Mouse (Mus musculus): ENCODE data around the gene Ccdc30. TPM values are rescaled to one million over a fixed set of nuclear protein-coding genes. Genes with fewer than 3 reads are reported as not detected.

Gene Ccdc30
- polyA plus RNA-seq, 1 experiment from 2014 or later: 20.9 TPM

DNA sequence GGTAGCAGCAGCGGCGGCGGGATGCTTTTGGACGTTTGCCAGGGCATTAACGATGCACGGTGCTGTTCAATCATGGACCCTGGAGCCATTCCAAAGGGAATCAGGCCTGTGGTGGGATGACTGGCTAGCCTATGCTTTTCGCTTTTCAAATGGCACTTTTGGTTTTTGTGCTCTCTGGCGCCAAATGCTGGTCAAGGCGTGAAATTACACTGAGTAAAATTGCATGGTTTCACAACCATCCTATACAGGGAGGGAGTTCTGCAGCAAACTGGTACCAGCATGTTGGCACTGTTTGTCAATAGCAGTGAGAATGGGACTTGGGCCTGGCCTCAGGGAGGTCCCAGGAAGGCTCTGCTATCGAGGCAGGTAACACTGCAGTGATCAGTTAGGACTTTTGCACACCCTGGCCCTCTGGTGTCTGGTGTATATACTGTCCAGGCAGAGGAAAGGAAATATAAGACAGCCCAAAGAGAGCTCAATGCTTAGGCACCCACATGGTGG, 76.4 kb downstream of the Ccdc30 start:
- Histone ChIP-seq H3K27me3 (ENCODE audit: control insufficient read depth, insufficient read depth, low read length) (no peaks in the 10 kb centered on the region), H3K9me3 (ENCODE audit: control insufficient read depth, low read length) (no peaks in the 10 kb centered on the region), H3K27ac (peak overlapping the region; percentile 85), H3K9ac (peak overlapping the region; percentile 49), H3K4me1 (replicated peaks; ENCODE audit: control insufficient read depth, insufficient read depth, low read length) (peaks cover 9% of the 10 kb centered on the region), H3K36me3 (replicated peaks; ENCODE audit: control insufficient read depth, insufficient read depth) (no peaks in the 10 kb centered on the region; the same call in 1 of the 2 replicates), H3K4me3 (replicated peaks; ENCODE audit: low read length) (no peak overlapping the region; the same call in 1 of the 2 replicates), H3K4me2 (replicated peaks) (peak overlapping the region; percentile 47)
- DNase-seq (ENCODE audit: low spot score): peak; percentile 92
- peak; percentile 94 for ATAC-seq (ENCODE audit: low FRiP score)
- 3% methylated on average over 10 of the region's 10 CpGs for WGBS

DNA sequence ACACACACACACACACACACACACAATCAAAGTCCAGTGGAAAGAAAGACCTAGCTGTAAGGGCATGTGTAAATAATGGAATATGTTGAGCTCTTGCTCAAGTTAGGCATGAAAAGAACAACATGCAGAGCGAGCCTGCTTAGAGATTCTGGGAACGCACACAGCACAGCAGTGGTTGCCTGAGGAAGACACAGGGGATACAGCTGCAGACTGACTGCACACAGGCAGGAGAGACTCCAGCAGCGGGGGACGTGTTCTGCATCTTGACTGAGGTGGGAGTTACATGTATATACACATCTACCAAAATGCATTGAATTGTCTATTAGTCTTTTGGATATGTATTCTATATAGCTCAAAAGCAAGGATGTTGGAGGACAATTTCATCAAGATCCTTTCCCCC, 76.9 kb downstream of the Ccdc30 start:
- Histone ChIP-seq H3K4me2 (replicated peaks) (peak overlapping the region; percentile 47), H3K9ac (peak overlapping the region; percentile 49), H3K9me3 (ENCODE audit: control insufficient read depth, low read length) (no peaks in the 10 kb centered on the region), H3K4me1 (replicated peaks; ENCODE audit: control insufficient read depth, insufficient read depth, low read length) (peaks cover 9% of the 10 kb centered on the region), H3K27me3 (ENCODE audit: control insufficient read depth, insufficient read depth, low read length) (no peaks in the 10 kb centered on the region), H3K4me3 (replicated peaks; ENCODE audit: low read length) (no peak overlapping the region; the same call in 1 of the 2 replicates), H3K27ac (peak overlapping the region; percentile 85), H3K36me3 (replicated peaks; ENCODE audit: control insufficient read depth, insufficient read depth) (peaks cover 1% of the 10 kb centered on the region; the same call in 1 of the 2 replicates)
- ATAC-seq (ENCODE audit: low FRiP score): peak; percentile 89
- DNase-seq (ENCODE audit: low spot score): no peak
- 20% methylated on average over 4 of the region's 4 CpGs for WGBS

DNA sequence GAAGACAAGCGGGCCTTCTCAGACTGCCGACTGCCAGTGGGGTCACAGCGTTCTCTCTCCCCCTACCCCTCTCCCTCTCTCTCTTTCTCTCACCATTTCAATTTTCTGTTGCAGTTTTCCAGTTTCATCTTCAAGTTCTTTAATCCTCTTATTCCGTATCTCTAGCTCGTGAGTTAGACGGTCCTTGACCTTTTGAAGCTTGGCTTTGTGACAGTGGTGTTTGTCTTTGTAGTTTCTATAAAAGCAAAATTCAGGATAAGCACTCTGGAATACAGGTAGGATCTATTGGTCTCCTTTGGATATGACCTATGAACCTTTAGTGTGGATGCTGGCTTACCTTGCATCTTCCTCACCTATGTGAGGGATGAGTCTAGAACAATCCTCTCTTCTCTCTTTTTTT, 81.8 kb downstream of the Ccdc30 start:
- Histone ChIP-seq H3K4me2 (replicated peaks) (no peak overlapping the region), H3K9ac (no peak overlapping the region), H3K27me3 (ENCODE audit: control insufficient read depth, insufficient read depth, low read length) (no peaks in the 10 kb centered on the region), H3K9me3 (ENCODE audit: control insufficient read depth, low read length) (no peaks in the 10 kb centered on the region), H3K27ac (no peak overlapping the region), H3K36me3 (replicated peaks; ENCODE audit: control insufficient read depth, insufficient read depth) (peaks cover 9% of the 10 kb centered on the region; the same call in 1 of the 2 replicates), H3K4me3 (replicated peaks; ENCODE audit: low read length) (no peak overlapping the region), H3K4me1 (replicated peaks; ENCODE audit: control insufficient read depth, insufficient read depth, low read length) (peaks cover 9% of the 10 kb centered on the region)
- ATAC-seq (ENCODE audit: low FRiP score) (no peak), DNase-seq (ENCODE audit: low spot score) (no peak)
- 89% methylated on average over 6 of the region's 6 CpGs for WGBS

DNA sequence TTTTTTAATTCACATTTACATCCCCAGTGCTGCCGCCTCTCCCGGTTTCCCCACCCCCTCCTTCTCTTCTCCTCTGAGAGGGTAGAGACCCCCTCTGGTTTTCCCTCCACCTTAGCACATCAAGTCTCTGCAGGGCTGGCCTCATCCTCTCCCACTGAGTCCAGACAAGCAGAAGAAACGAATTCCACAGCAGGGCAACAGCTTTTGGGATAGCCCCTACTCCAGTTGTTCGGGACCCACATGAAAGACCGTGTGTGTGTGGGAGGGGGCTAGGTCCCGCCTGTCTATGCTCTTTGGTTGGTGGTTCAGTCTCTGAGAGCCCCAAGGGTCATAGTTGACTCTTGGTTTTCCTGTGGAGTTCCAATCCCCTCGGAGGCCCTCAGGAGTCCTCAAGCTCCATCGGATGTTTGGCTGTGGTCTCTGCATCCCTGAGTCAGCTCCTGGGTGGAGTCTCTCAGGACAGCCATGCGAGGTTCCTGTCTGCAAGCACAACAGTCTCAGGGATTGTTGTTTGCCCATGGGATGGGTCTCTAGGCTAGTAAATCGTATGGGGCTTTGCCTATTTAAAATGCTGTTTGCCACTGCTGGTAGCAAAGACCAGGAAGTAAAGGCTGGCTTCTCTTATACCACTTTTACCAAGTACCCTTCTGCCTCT, 94.3 kb downstream of the Ccdc30 start:
- peaks cover 23% of the 10 kb centered on the region for H3K36me3 ChIP-seq (replicated peaks; ENCODE audit: control insufficient read depth, insufficient read depth)
- H3K4me3 ChIP-seq (replicated peaks; ENCODE audit: low read length): peak overlapping the region; percentile 68
- DNase-seq (ENCODE audit: low spot score) (no peak), ATAC-seq (ENCODE audit: low FRiP score) (peak; percentile 54)
- H3K9ac ChIP-seq: peak overlapping the region; percentile 69
- peak overlapping the region; percentile 89 for H3K4me2 ChIP-seq (replicated peaks)
- H3K27ac ChIP-seq: peak overlapping the region; percentile 95
- H3K4me1 ChIP-seq (replicated peaks; ENCODE audit: control insufficient read depth, insufficient read depth, low read length): peaks cover 11% of the 10 kb centered on the region
- H3K9me3 ChIP-seq (ENCODE audit: control insufficient read depth, low read length): no peaks in the 10 kb centered on the region
- WGBS: 31% methylated on average over 10 of the region's 10 CpGs
- H3K27me3 ChIP-seq (ENCODE audit: control insufficient read depth, insufficient read depth, low read length): no peaks in the 10 kb centered on the region

DNA sequence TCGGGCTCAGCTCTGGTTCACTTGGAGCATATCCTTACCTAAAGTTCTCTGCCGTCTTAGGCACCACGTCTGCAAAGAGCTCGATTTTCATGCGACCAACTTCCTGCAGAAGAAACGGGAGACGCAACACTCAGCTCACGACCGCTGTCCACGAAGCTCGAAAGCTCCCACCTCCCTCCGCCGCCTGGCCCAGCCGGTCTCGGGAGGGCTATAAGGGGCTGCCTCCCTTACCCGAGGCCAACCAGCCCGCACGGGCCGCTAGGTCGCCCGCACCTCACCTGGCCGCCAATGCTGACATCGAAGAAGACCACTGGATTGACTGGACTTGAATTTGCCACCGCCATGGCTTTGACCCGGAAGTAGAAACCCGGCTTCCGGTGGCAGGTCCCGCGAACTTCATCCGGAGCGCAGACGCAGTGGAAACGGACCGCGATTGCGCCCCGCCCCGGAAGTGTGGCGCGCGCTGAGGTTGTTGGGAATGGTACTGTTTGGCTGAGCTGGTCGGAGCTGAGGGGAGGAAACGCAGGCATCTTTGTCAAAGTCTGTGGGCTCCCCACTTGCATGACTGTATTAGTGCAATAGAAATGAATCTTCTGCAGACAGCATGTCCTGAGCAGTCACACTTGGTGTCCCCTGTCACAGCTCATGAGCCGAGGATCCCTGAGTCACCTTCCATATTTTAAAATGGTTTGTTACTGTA, 95.0 kb downstream of the Ccdc30 start, which contains the start of gene Ppih:
Ppih (minus strand) TSS at position 416 of the 700 bp plus-strand sequence.
- peak within 1 kb of the TSS; percentile 69 for H3K9ac ChIP-seq
- whole genome bisulfite sequencing: under 1% methylated on average over 44 of the region's 44 CpGs
- DNase-seq (ENCODE audit: low spot score): peak; percentile 98
- H3K27me3 ChIP-seq (ENCODE audit: control insufficient read depth, insufficient read depth, low read length): no peaks in the 10 kb centered on the region
- H3K4me2 ChIP-seq (replicated peaks): peak within 1 kb of the TSS; percentile 89
- peak within 1 kb of the TSS; percentile 68 for H3K4me3 ChIP-seq (replicated peaks; ENCODE audit: low read length)
- H3K9me3 ChIP-seq (ENCODE audit: control insufficient read depth, low read length): no peaks in the 10 kb centered on the region
- H3K27ac ChIP-seq: peak within 1 kb of the TSS; percentile 95
- peak; percentile 99 for ATAC-seq (ENCODE audit: low FRiP score)
- H3K4me1 ChIP-seq (replicated peaks; ENCODE audit: control insufficient read depth, insufficient read depth, low read length): peaks cover 11% of the 10 kb centered on the region
- peaks cover 31% of the 10 kb centered on the region for H3K36me3 ChIP-seq (replicated peaks; ENCODE audit: control insufficient read depth, insufficient read depth)

DNA sequence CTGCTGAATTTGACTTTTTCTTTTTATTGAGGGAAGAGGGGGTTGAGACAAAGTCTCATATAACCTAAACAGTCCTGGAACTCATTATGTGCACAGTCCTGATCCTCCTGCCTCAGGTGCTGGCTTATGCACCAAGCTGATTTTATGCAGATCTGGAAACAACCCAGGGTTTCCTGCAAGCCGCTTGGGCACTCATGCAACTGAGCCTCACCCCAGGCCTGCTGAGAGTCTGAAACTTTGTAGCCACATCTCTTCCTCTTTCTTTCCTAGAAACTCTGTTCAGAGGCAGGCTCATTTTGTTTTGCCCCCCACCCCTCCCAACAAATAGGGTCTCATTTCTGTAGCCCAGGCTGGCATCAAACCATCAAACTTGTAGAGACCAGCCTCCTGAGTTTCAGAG, 101.6 kb downstream of the Ccdc30 start:
- no peak overlapping the region for H3K4me2 ChIP-seq (replicated peaks)
- H3K36me3 ChIP-seq (replicated peaks; ENCODE audit: control insufficient read depth, insufficient read depth): peaks cover 85% of the 10 kb centered on the region

DNA sequence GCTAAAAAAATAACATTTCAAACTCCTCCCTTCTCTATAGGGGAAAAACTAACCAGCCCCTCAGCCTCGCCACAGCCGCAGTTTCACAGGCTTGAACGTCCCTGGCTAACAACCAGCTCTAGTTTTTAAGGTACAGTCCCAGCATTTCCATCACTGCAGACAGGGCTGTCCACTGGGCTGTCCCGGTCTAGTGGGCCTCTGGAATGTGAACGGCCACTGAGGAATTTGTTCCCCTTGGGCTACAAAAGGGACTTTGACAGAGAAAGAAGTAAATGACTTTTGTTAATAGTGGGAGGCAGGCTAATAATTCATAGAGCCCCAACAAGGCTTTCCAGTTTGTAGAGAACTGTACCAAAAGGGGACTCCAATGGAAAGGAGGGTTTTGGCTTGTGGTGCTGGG, 109.9 kb downstream of the Ccdc30 start:
- WGBS: 66% methylated on average over 5 of the region's 5 CpGs
- no peak for ATAC-seq (ENCODE audit: low FRiP score)
- Histone ChIP-seq H3K4me2 (replicated peaks) (no peak overlapping the region), H3K36me3 (replicated peaks; ENCODE audit: control insufficient read depth, insufficient read depth) (peaks cover 29% of the 10 kb centered on the region), H3K27ac (no peak overlapping the region), H3K9me3 (ENCODE audit: control insufficient read depth, low read length) (no peaks in the 10 kb centered on the region), H3K9ac (no peak overlapping the region), H3K27me3 (ENCODE audit: control insufficient read depth, insufficient read depth, low read length) (no peaks in the 10 kb centered on the region), H3K4me3 (replicated peaks; ENCODE audit: low read length) (no peak overlapping the region), H3K4me1 (replicated peaks; ENCODE audit: control insufficient read depth, insufficient read depth, low read length) (no peaks in the 10 kb centered on the region)
- no peak for DNase-seq (ENCODE audit: low spot score)

More for the DNA sequence above, 101.6 kb downstream of the Ccdc30 start:
- no peaks in the 10 kb centered on the region for H3K4me1 ChIP-seq (replicated peaks; ENCODE audit: control insufficient read depth, insufficient read depth, low read length)
- DNase-seq (ENCODE audit: low spot score) (no peak), ATAC-seq (ENCODE audit: low FRiP score) (no peak)
- H3K9me3 ChIP-seq (ENCODE audit: control insufficient read depth, low read length): no peaks in the 10 kb centered on the region
- H3K27me3 ChIP-seq (ENCODE audit: control insufficient read depth, insufficient read depth, low read length): no peaks in the 10 kb centered on the region
- H3K9ac ChIP-seq: no peak overlapping the region
- H3K27ac ChIP-seq: no peak overlapping the region
- 95% methylated on average over 1 of the region's 1 CpGs for WGBS
- no peak overlapping the region for H3K4me3 ChIP-seq (replicated peaks; ENCODE audit: low read length)

DNA sequence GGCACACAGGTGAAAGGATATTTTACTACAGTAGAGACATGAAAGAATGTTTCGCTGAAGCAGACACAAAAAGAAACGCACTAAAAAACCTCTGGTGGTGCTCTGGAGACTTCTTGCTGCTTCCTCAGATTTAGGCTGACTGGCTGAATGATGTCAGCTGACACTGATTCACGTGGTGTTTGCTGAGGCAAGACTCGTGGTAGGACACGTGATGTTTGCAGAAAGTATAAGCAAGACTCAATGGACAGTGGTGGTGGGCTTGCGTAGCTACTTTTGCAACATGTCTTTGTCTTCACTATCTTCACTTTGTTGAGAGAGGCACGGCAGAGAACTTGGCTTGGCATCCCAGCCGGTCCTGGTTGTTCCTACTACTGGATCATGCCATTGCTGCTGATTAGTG, 112.0 kb downstream of the Ccdc30 start:
- Histone ChIP-seq H3K27me3 (ENCODE audit: control insufficient read depth, insufficient read depth, low read length) (no peaks in the 10 kb centered on the region), H3K4me3 (replicated peaks; ENCODE audit: low read length) (no peak overlapping the region), H3K36me3 (replicated peaks; ENCODE audit: control insufficient read depth, insufficient read depth) (peaks cover 8% of the 10 kb centered on the region; the same call in 1 of the 2 replicates), H3K9me3 (ENCODE audit: control insufficient read depth, low read length) (no peaks in the 10 kb centered on the region), H3K27ac (no peak overlapping the region), H3K4me1 (replicated peaks; ENCODE audit: control insufficient read depth, insufficient read depth, low read length) (no peaks in the 10 kb centered on the region), H3K9ac (no peak overlapping the region), H3K4me2 (replicated peaks) (no peak overlapping the region)
- DNase-seq (ENCODE audit: low spot score) (no peak), ATAC-seq (ENCODE audit: low FRiP score) (no peak)
- WGBS: 93% methylated on average over 8 of the region's 8 CpGs

DNA sequence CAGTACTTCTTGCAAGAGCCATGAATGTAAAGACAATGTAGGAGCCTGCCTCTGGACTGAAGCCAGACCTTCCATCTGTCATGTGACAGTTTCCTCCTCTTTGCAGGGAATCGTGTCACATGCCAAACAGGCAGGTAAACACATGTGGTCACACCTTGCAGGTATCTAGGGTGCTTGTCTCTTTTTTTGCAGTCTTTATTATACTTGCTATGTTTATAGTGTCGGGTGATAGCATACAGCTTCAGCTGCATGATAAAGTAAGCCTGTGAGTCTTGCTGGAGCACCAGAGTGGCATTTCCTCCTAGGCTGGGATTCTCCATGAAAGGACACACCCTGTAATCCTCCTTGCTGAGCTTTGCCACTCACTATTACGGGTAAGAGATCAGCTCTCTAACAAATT, 113.5 kb downstream of the Ccdc30 start:
- H3K36me3 ChIP-seq (replicated peaks; ENCODE audit: control insufficient read depth, insufficient read depth): no peaks in the 10 kb centered on the region
- no peaks in the 10 kb centered on the region for H3K9me3 ChIP-seq (ENCODE audit: control insufficient read depth, low read length)
- ATAC-seq (ENCODE audit: low FRiP score): no peak
- no peak overlapping the region for H3K4me2 ChIP-seq (replicated peaks)
- no peaks in the 10 kb centered on the region for H3K27me3 ChIP-seq (ENCODE audit: control insufficient read depth, insufficient read depth, low read length)
- H3K27ac ChIP-seq: no peak overlapping the region
- H3K4me1 ChIP-seq (replicated peaks; ENCODE audit: control insufficient read depth, insufficient read depth, low read length): no peaks in the 10 kb centered on the region
- WGBS: 92% methylated on average over 3 of the region's 3 CpGs
- DNase-seq (ENCODE audit: low spot score): no peak
- H3K4me3 ChIP-seq (replicated peaks; ENCODE audit: low read length): no peak overlapping the region
- H3K9ac ChIP-seq: no peak overlapping the region
